Mouse (Mus musculus) myocyte (in vitro differentiated cells): ENCODE data around the gene Kremen1.

Source experiments
- CEBPB ChIP-seq: IDR thresholded peaks from 2 replicates; pipeline ENCODE4 v1.6.1; 2011; ENCODE audit warnings: mild to moderate bottlenecking, moderate library complexity; ENCODE audit not compliant: poor library complexity, insufficient read depth, severe bottlenecking
- E2F4 ChIP-seq: IDR thresholded peaks from one replicate; pipeline ENCODE4 v1.6.1; 2011; ENCODE audit warnings: mild to moderate bottlenecking, control low read depth, moderate library complexity; ENCODE audit not compliant: insufficient read depth
- MAX ChIP-seq: IDR thresholded peaks from one replicate; pipeline ENCODE4 v1.6.1; 2011; ENCODE audit warnings: low read depth, mild to moderate bottlenecking, control low read depth
- MYOD1 ChIP-seq, 3 experiments: IDR thresholded peaks; one replicate each; pipeline ENCODE4 v1.6.1; 2011; ENCODE audit warnings: control low read depth in 2 of 3, low read depth in 2 of 3, mild to moderate bottlenecking in 2 of 3, moderate library complexity in 1 of 3; ENCODE audit not compliant: insufficient read length in 2 of 3, control insufficient read depth in 1 of 3
- MYOG ChIP-seq, 3 experiments: IDR thresholded peaks; one replicate each; pipeline ENCODE4 v1.6.1; 2011; ENCODE audit warnings: control low read depth in 2 of 3, low read depth in 2 of 3, mild to moderate bottlenecking in 2 of 3; ENCODE audit not compliant: insufficient read length in 2 of 3, control insufficient read depth in 1 of 3, insufficient read depth in 1 of 3
- POLR2A ChIP-seq: IDR thresholded peaks from one replicate; pipeline ENCODE4 v1.6.1; 2011; ENCODE audit warnings: low read depth, mild to moderate bottlenecking, control low read depth, moderate library complexity; ENCODE audit not compliant: insufficient read length
- POLR2AphosphoS2 ChIP-seq: IDR thresholded peaks from one replicate; pipeline ENCODE4 v1.6.1; 2011; ENCODE audit warnings: low read depth, control low read depth; ENCODE audit not compliant: insufficient read length
- SRF ChIP-seq: IDR thresholded peaks from one replicate; pipeline ENCODE4 v1.6.1; 2011; ENCODE audit warnings: low read depth; ENCODE audit not compliant: control insufficient read depth, insufficient read length
- TCF12 ChIP-seq: IDR thresholded peaks from one replicate; pipeline ENCODE4 v1.6.1; 2011; ENCODE audit warnings: mild to moderate bottlenecking, control low read depth; ENCODE audit not compliant: poor library complexity, insufficient read depth, severe bottlenecking
- USF1 ChIP-seq: IDR thresholded peaks from one replicate; pipeline ENCODE4 v1.6.1; 2011; ENCODE audit warnings: low read depth, mild to moderate bottlenecking, control low read depth, moderate library complexity

GRCm38 (mm10) chr11:5219910-5220447 is 41.4 kb downstream of the Kremen1 start:
- TF ChIP-seq MYOD1 (IDR thresholded peaks at IDR 0.05; ENCODE audit: control insufficient read depth in 1 of 3, insufficient read length in 2 of 3, low read depth in 2 of 3) (no peak), POLR2A (no peak), CEBPB (no peak), USF1 (no peak), TCF12 (no peak), MAX (no peak), SRF (no peak), MYOG (IDR thresholded peaks at IDR 0.05; ENCODE audit: control insufficient read depth in 1 of 3, insufficient read depth in 1 of 3, insufficient read length in 2 of 3, low read depth in 2 of 3) (no peak), POLR2AphosphoS2 (no peak), E2F4 (no peak)
